Mouse (Mus musculus) heart, embryonic 14.5 days (tissue): ENCODE results near the gene Pkm. TPM values are rescaled to one million over a fixed set of nuclear protein-coding genes. Genes with fewer than 3 reads are reported as not detected.

ENCODE experiments used
- ATAC-seq: fragments of 200-750 bp; cut with Nextera tagmentation; 2 replicates; pipeline ENCODE4 v1.8.0; 2017; ENCODE audit warnings: low read depth, moderate TSS enrichment; ENCODE audit not compliant: insufficient number of reproducible peaks, insufficient read depth, low FRiP score
- H3K27ac ChIP-seq, 2 experiments: fragments of 200-500 bp in 1 of 2; fragments of 300-500 bp in 1 of 2; sonication (generic) in 1 of 2; replicated peaks in 1 of 2; 2 replicates each; pipeline ENCODE4 v1.5.1; 2012 to 2014; ENCODE audit warnings: low read depth in 2 of 2, low read length in 2 of 2, control low read depth in 1 of 2, mild to moderate bottlenecking in 1 of 2, mixed read lengths in 1 of 2; ENCODE audit not compliant: control insufficient read depth in 1 of 2, insufficient read depth in 1 of 2
- H3K27me3 ChIP-seq: fragments of 300-500 bp; sonication (generic); 2 replicates; pipeline ENCODE4 v1.6.1; 2014; ENCODE audit warnings: mild to moderate bottlenecking, low read length, control low read depth; ENCODE audit not compliant: control insufficient read depth, insufficient read depth
- H3K36me3 ChIP-seq: fragments of 300-500 bp; sonication (generic); 2 replicates; pipeline ENCODE4 v1.6.1; 2014; ENCODE audit warnings: mild to moderate bottlenecking, control low read depth, low read length, mixed read lengths; ENCODE audit not compliant: control insufficient read depth, insufficient read depth
- H3K4me1 ChIP-seq, 2 experiments: fragments of 200-500 bp in 1 of 2; fragments of 300-500 bp in 1 of 2; sonication (generic) in 1 of 2; 2 replicates each; pipeline ENCODE4 v1.6.1; 2012 to 2014; ENCODE audit warnings: low read length in 2 of 2, control low read depth in 1 of 2, mixed read lengths in 1 of 2; ENCODE audit not compliant: control insufficient read depth in 2 of 2, insufficient read depth in 2 of 2
- H3K4me2 ChIP-seq: fragments of 300-500 bp; sonication (generic); 2 replicates; pipeline ENCODE4 v1.6.1; 2014; ENCODE audit warnings: mild to moderate bottlenecking, low read length
- H3K4me3 ChIP-seq, 2 experiments: fragments of 200-500 bp in 1 of 2; fragments of 300-500 bp in 1 of 2; sonication (generic) in 1 of 2; 2 replicates each; pipeline ENCODE4 v1.5.1; 2012 to 2014; ENCODE audit warnings: low read length in 2 of 2, mild to moderate bottlenecking in 2 of 2, control low read depth in 1 of 2, low read depth in 1 of 2, moderate library complexity in 1 of 2; ENCODE audit not compliant: control insufficient read depth in 1 of 2, insufficient read depth in 1 of 2
- H3K9ac ChIP-seq: fragments of 300-500 bp; sonication (generic); 2 replicates; pipeline ENCODE4 v1.6.1; 2014; ENCODE audit warnings: mild to moderate bottlenecking, low read length
- H3K9me3 ChIP-seq: fragments of 300-500 bp; sonication (generic); 2 replicates; pipeline ENCODE4 v1.6.1; 2016; ENCODE audit warnings: low read length, control low read depth; ENCODE audit not compliant: control insufficient read depth
- WGBS: fragments of 180-500 bp; shearing (Covaris S2); extraction: QIAGEN DNeasy Blood & Tissue Kit; methylation state at CpG from one replicate; pipeline ENCODE4 v1.1.7; 2014; 5-methylcytosine and 5-hydroxymethylcytosine counted together
- polyA plus RNA-seq: library from polyadenylated mRNA; unstranded; fragments of >200 nt; fragmentation: Nextera tagmentation; extraction: Ambion mirVana; gene quantifications from 2 replicates; pipeline ENCODE4 v1.2.1, GENCODE M21; 2014

The Pkm gene
- polyA plus RNA-seq, 1 experiment from 2014 or later, result 1,798 TPM

- H3K9me3 ChIP-seq, result no peaks in the 10 kb centered on the region
- ATAC-seq, result no peak
- no peak overlapping the region for H3K4me2 ChIP-seq
- no peak overlapping the region for H3K4me3 ChIP-seq
- H3K36me3 ChIP-seq, result no peaks in the 10 kb centered on the region
- H3K4me1 ChIP-seq, result no peaks in the 10 kb centered on the region
- WGBS, result 67% methylated on average over 7 of the region's 7 CpGs
- no peaks in the 10 kb centered on the region for H3K27me3 ChIP-seq
- no peak overlapping the region for H3K27ac ChIP-seq
- no peak overlapping the region for H3K9ac ChIP-seq
Measured at GRCm38 (mm10) chr9:59716275-59716898, 60.2 kb downstream of the Pkm start.

- WGBS, result 81% methylated on average over 4 of the region's 4 CpGs
- no peak overlapping the region for H3K4me3 ChIP-seq
- ATAC-seq, result no peak
- H3K9me3 ChIP-seq, result no peaks in the 10 kb centered on the region
- H3K9ac ChIP-seq, result no peak overlapping the region
- no peaks in the 10 kb centered on the region for H3K36me3 ChIP-seq
- H3K4me2 ChIP-seq, result no peak overlapping the region
- no peak overlapping the region for H3K27ac ChIP-seq
- peaks cover under 1% of the 10 kb centered on the region in 2 experiments; a peak in 3 of 4 replicates for H3K4me1 ChIP-seq
- H3K27me3 ChIP-seq, result no peaks in the 10 kb centered on the region
Measured at GRCm38 (mm10) chr9:59718237-59718636, 62.1 kb downstream of the Pkm start.

- no peak for ATAC-seq
- peaks cover 13 to 17% of the 10 kb centered on the region in 2 experiments for H3K4me1 ChIP-seq
- no peaks in the 10 kb centered on the region for H3K9me3 ChIP-seq
- no peak overlapping the region for H3K4me3 ChIP-seq
- no peaks in the 10 kb centered on the region for H3K36me3 ChIP-seq
- H3K27me3 ChIP-seq, result no peaks in the 10 kb centered on the region
- no peak overlapping the region for H3K4me2 ChIP-seq
- no peak overlapping the region for H3K9ac ChIP-seq
- no peak overlapping the region for H3K27ac ChIP-seq
- whole genome bisulfite sequencing, result 78% methylated on average over 5 of the region's 5 CpGs
Measured at GRCm38 (mm10) chr9:59721144-59721543, 65.0 kb downstream of the Pkm start.

- peak; percentile 23; the same call in 1 of the 2 replicates for ATAC-seq
- Histone ChIP-seq H3K36me3 (no peaks in the 10 kb centered on the region), H3K4me3 (0 out of 4 replicates have a peak overlapping the region, but pooled peaks of 1 of the 2 experiments have one; percentile 17), H3K27ac (peak overlapping the region; percentile 3 to 55; a peak in 3 of 4 replicates), H3K9me3 (no peaks in the 10 kb centered on the region), H3K27me3 (no peaks in the 10 kb centered on the region), H3K9ac (peak overlapping the region; percentile 48; the same call in 1 of the 2 replicates), H3K4me1 (peaks cover 14 to 18% of the 10 kb centered on the region in 2 experiments), H3K4me2 (peak overlapping the region; percentile 61)
- WGBS, result 10% methylated on average over 10 of the region's 10 CpGs
Measured at GRCm38 (mm10) chr9:59723096-59723657, 67.0 kb downstream of the Pkm start.

GRCm38 (mm10) chr9:59723791-59724442 lies 67.7 kb downstream of the Pkm start:
- no peak overlapping the region for H3K4me3 ChIP-seq
- H3K27me3 ChIP-seq, result no peaks in the 10 kb centered on the region
- peak overlapping the region; percentile 3 to 55; a peak in 3 of 4 replicates for H3K27ac ChIP-seq
- no peaks in the 10 kb centered on the region for H3K9me3 ChIP-seq
- 44% methylated on average over 8 of the region's 8 CpGs for WGBS
- H3K36me3 ChIP-seq, result no peaks in the 10 kb centered on the region
- H3K9ac ChIP-seq, result no peak overlapping the region
- peak overlapping the region; percentile 61; the same call in 1 of the 2 replicates for H3K4me2 ChIP-seq
- peaks cover 15 to 20% of the 10 kb centered on the region in 2 experiments for H3K4me1 ChIP-seq
- peak; percentile 49; the same call in 1 of the 2 replicates for ATAC-seq

GRCm38 (mm10) chr9:59725515-59725914 lies 69.3 kb downstream of the Pkm start:
- no peak overlapping the region for H3K27ac ChIP-seq
- 62% methylated on average over 10 of the region's 10 CpGs for WGBS
- peaks cover 15 to 20% of the 10 kb centered on the region in 2 experiments for H3K4me1 ChIP-seq
- no peaks in the 10 kb centered on the region for H3K36me3 ChIP-seq
- H3K9me3 ChIP-seq, result no peaks in the 10 kb centered on the region
- H3K4me2 ChIP-seq, result no peak overlapping the region
- ATAC-seq, result no peak
- H3K4me3 ChIP-seq, result no peak overlapping the region
- H3K27me3 ChIP-seq, result no peaks in the 10 kb centered on the region
- no peak overlapping the region for H3K9ac ChIP-seq

GRCm38 (mm10) chr9:59727569-59728286 lies 71.6 kb downstream of the Pkm start:
- 75% methylated on average over 11 of the region's 11 CpGs for WGBS
- H3K27ac ChIP-seq, result peak overlapping the region; percentile 17 to 26; a peak in 1 of 4 replicates

More at GRCm38 (mm10) chr9:59727569-59728286, 71.6 kb downstream of the Pkm start:
- H3K9ac ChIP-seq, result no peak overlapping the region
- H3K27me3 ChIP-seq, result no peaks in the 10 kb centered on the region
- no peaks in the 10 kb centered on the region for H3K9me3 ChIP-seq
- H3K4me2 ChIP-seq, result no peak overlapping the region
- H3K4me1 ChIP-seq, result peaks cover 15 to 20% of the 10 kb centered on the region in 2 experiments
- no peaks in the 10 kb centered on the region for H3K36me3 ChIP-seq
- no peak overlapping the region for H3K4me3 ChIP-seq
- no peak for ATAC-seq
